Mouse (Mus musculus) heart, adult 2 months (tissue): ENCODE measurements around the gene Slc39a11. TPM values are rescaled to one million over a fixed set of nuclear protein-coding genes. Genes with fewer than 3 reads are reported as not detected.

ENCODE experiments used
- DNase-seq, 2 experiments: peaks; one replicate each; pipeline ENCODE4 v3.0.0; 2021
- H3K27ac ChIP-seq: fragments of 200-600 bp; 2 replicates; pipeline ENCODE4 v1.8.1; 2022
- H3K27me3 ChIP-seq: fragments of 200-500 bp; 2 replicates; pipeline ENCODE4 v1.6.1; 2012; ENCODE audit warnings: mild to moderate bottlenecking, low read length, inconsistent platforms, mixed read lengths; ENCODE audit not compliant: control insufficient read depth, insufficient read depth
- H3K36me3 ChIP-seq: fragments of 200-500 bp; 2 replicates; pipeline ENCODE4 v1.6.1; 2012; ENCODE audit warnings: low read length, inconsistent platforms; ENCODE audit not compliant: control insufficient read depth, insufficient read depth
- H3K4me1 ChIP-seq: fragments of 200-500 bp; 2 replicates; pipeline ENCODE4 v1.6.1; 2011; ENCODE audit warnings: low read length; ENCODE audit not compliant: control insufficient read depth, insufficient read depth
- H3K4me3 ChIP-seq: fragments of 200-600 bp; 2 replicates; pipeline ENCODE4 v1.8.1; 2022
- H3K79me2 ChIP-seq: fragments of 200-500 bp; replicated peaks from 2 replicates; pipeline ENCODE4 v1.6.1; 2012; ENCODE audit warnings: mild to moderate bottlenecking, inconsistent platforms, low read length, moderate library complexity, mixed read lengths; ENCODE audit not compliant: control insufficient read depth, insufficient read depth
- H3K9ac ChIP-seq: fragments of 200-500 bp; 2 replicates; pipeline ENCODE4 v1.6.1; 2012; ENCODE audit warnings: low read depth, mild to moderate bottlenecking, control low read depth, inconsistent platforms, low read length, mixed read lengths
- CTCF ChIP-seq: fragments of 200-600 bp; IDR thresholded peaks from 2 replicates; pipeline ENCODE4 v1.8.1; 2022; ENCODE audit warnings: antibody characterized with exemption, mild to moderate bottlenecking, moderate library complexity
- EP300 ChIP-seq: fragments of 200-500 bp; IDR thresholded peaks from 2 replicates; pipeline ENCODE4 v1.6.1; 2011; ENCODE audit warnings: low read depth, low read length, control low read depth; ENCODE audit not compliant: insufficient read depth
- POLR2A ChIP-seq: fragments of 200-500 bp; IDR thresholded peaks from 2 replicates; pipeline ENCODE4 v1.6.1; 2011; ENCODE audit warnings: mild to moderate bottlenecking, low read depth, low read length, control low read depth; ENCODE audit not compliant: insufficient read depth
- WGBS: fragments of 180-500 bp; shearing (Covaris S2); methylation state at CpG from one replicate; pipeline ENCODE4 v1.1.7; 2018; 5-methylcytosine and 5-hydroxymethylcytosine counted together
- intact Hi-C: fragments of 180-260 bp; cut with DNase I; formaldehyde crosslinking; loops from one replicate; pipeline ENCODE4 v1.15.1; 2025
- polyA plus RNA-seq: library from polyadenylated mRNA; depleted of rRNA; stranded (reverse); fragments of >200 nt; gene quantifications from 2 replicates; pipeline ENCODE4 v1.2.3, GENCODE M21; 2012
- total RNA-seq, 2 experiments: library from RNA; stranded (reverse); gene quantifications; 2 replicates each; pipeline ENCODE4 v1.2.3; 2021

Gene Slc39a11
- total and polyA plus RNA-seq, 3 experiments = 2.6 to 5.6 (median 2.7) TPM

GRCm38 (mm10) chr11:113674595-113674994 lies 24.7 kb upstream of the Slc39a11 start:
- H3K79me2 ChIP-seq = peaks cover 8% of the 10 kb centered on the region
- H3K27ac ChIP-seq = peak overlapping the region; percentile 12
- no peaks in the 10 kb centered on the region for H3K27me3 ChIP-seq
- peaks cover 4% of the 10 kb centered on the region; the same call in 1 of the 2 replicates for H3K4me1 ChIP-seq
- WGBS = 79% methylated on average over 5 of the region's 5 CpGs
- DNase-seq = no peak
- intact Hi-C loops = no loop called here
- peaks cover 2% of the 10 kb centered on the region for H3K36me3 ChIP-seq
- H3K4me3 ChIP-seq = no peak overlapping the region
- H3K9ac ChIP-seq = no peak overlapping the region
- TF ChIP-seq EP300 (no peak), POLR2A (no peak), CTCF (no peak)

DNA sequence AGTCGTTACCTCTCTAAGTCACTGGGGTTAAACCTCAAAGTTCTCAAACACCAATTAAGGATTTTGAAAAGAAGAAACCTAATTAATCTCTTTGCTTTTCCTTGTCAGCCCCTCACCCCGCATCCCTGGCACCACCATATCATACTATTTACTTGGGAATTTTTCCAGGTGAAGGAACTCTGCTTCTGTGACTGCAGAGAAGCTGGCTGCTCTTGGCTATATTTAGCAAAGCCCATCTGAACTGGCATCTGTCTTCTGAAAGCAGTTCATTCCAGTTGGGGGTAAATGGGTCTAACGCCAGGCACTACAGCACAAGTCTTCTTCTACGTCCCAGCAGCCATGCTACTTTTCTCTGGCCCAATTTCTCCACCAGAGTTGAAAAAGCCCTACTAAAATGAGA lies 23.7 kb upstream of the Slc39a11 start:
- H3K4me1 ChIP-seq = peaks cover 4% of the 10 kb centered on the region; the same call in 1 of the 2 replicates
- peaks cover 2% of the 10 kb centered on the region for H3K36me3 ChIP-seq
- WGBS = 63% methylated on average over 4 of the region's 4 CpGs
- no peak for DNase-seq
- H3K9ac ChIP-seq = no peak overlapping the region; the same call in 1 of the 2 replicates
- H3K4me3 ChIP-seq = no peak overlapping the region
- peaks cover 8% of the 10 kb centered on the region for H3K79me2 ChIP-seq
- H3K27ac ChIP-seq = peak overlapping the region; percentile 30; the same call in 1 of the 2 replicates
- H3K27me3 ChIP-seq = no peaks in the 10 kb centered on the region
- intact Hi-C loops = no loop called here
- no peak for TF ChIP-seq CTCF
- TF ChIP-seq EP300 = no peak
- TF ChIP-seq POLR2A = no peak

- Histone ChIP-seq H3K4me3 (no peak overlapping the region), H3K79me2 (peaks cover 4% of the 10 kb centered on the region; the same call in 1 of the 2 replicates), H3K27ac (no peak overlapping the region), H3K4me1 (peaks cover 6% of the 10 kb centered on the region; the same call in 1 of the 2 replicates), H3K36me3 (peaks cover 2% of the 10 kb centered on the region), H3K9ac (no peak overlapping the region), H3K27me3 (no peaks in the 10 kb centered on the region)
- intact Hi-C loops = no loop called here
- TF ChIP-seq CTCF (no peak), POLR2A (no peak), EP300 (no peak)
- 82% methylated on average over 4 of the region's 4 CpGs for WGBS
- DNase-seq = no peak
Measured at GRCm38 (mm10) chr11:113669711-113670110, 19.8 kb upstream of the Slc39a11 start.

- peaks cover under 1% of the 10 kb centered on the region for H3K36me3 ChIP-seq
- intact Hi-C loops = no loop called here
- WGBS = 68% methylated on average over 5 of the region's 5 CpGs
Measured at GRCm38 (mm10) chr11:113668857-113669256, 19.0 kb upstream of the Slc39a11 start.

GRCm38 (mm10) chr11:113667704-113668103 lies 17.8 kb upstream of the Slc39a11 start:
- Histone ChIP-seq H3K27me3 (no peaks in the 10 kb centered on the region), H3K79me2 (no peaks in the 10 kb centered on the region; the same call in 1 of the 2 replicates), H3K4me3 (no peak overlapping the region), H3K9ac (no peak overlapping the region), H3K27ac (no peak overlapping the region), H3K4me1 (peaks cover 5% of the 10 kb centered on the region; the same call in 1 of the 2 replicates), H3K36me3 (no peaks in the 10 kb centered on the region; the same call in 1 of the 2 replicates)
- DNase-seq = no peak
- no peak for TF ChIP-seq EP300
- 60% methylated on average over 4 of the region's 4 CpGs for WGBS
- intact Hi-C loops = no loop called here

More at GRCm38 (mm10) chr11:113668857-113669256, 19.0 kb upstream of the Slc39a11 start:
- no peak for DNase-seq
- Histone ChIP-seq H3K27ac (no peak overlapping the region), H3K4me1 (peaks cover 5% of the 10 kb centered on the region; the same call in 1 of the 2 replicates), H3K27me3 (no peaks in the 10 kb centered on the region), H3K9ac (no peak overlapping the region), H3K4me3 (no peak overlapping the region), H3K79me2 (peaks cover under 1% of the 10 kb centered on the region; the same call in 1 of the 2 replicates)
- TF ChIP-seq POLR2A = no peak
- no peak for TF ChIP-seq CTCF
- no peak for TF ChIP-seq EP300

GRCm38 (mm10) chr11:113667122-113667521 lies 17.2 kb upstream of the Slc39a11 start:
- Histone ChIP-seq H3K27me3 (no peaks in the 10 kb centered on the region), H3K79me2 (no peaks in the 10 kb centered on the region; the same call in 1 of the 2 replicates), H3K4me1 (peaks cover 5% of the 10 kb centered on the region; the same call in 1 of the 2 replicates), H3K27ac (no peak overlapping the region), H3K4me3 (no peak overlapping the region), H3K36me3 (no peaks in the 10 kb centered on the region; the same call in 1 of the 2 replicates), H3K9ac (no peak overlapping the region)
- no peak for DNase-seq
- TF ChIP-seq CTCF = no peak
- no peak for TF ChIP-seq POLR2A
- no peak for TF ChIP-seq EP300
- 52% methylated on average over 2 of the region's 2 CpGs for WGBS
- intact Hi-C loops = no loop called here
